Mouse (Mus musculus) cerebellum, adult (tissue): ENCODE results near the gene Pdpk1.

Experiments used
- ATAC-seq: cut with Nextera tagmentation; 2 replicates; pipeline ENCODE4 v1.9.2; 2017; ENCODE audit warnings: mild to moderate bottlenecking, moderate library complexity, mixed read lengths; ENCODE audit not compliant: insufficient number of reproducible peaks, low FRiP score, low TSS enrichment

Gene Pdpk1

DNA sequence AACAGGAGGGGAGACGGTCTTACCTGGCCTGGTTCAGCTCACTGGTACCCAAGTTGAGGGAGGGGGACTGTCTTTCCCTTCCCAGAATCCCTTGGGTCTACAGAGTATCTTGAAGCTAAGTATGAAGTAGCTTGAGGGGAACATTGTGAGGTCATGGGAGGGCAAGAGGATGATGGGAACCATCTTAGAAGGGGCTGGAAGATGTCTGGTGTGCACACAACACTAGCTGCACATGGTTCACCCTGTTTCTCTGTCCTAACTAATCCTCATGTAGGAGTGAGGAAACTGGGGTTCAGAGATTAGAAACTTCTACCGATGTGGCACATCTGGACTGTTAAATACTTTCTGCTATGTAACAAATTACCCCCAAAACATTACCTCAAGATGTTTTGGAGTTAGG, at the start of gene Pdpk1:
Gene Pdpk1 (minus strand): TSS at position 101 of the 400 bp plus-strand sequence.
- no peak for ATAC-seq

- no peak for ATAC-seq
Observed at GRCm38 (mm10) chr17:24199741-24200140, 49.0 kb upstream of the Pdpk1 start.

DNA sequence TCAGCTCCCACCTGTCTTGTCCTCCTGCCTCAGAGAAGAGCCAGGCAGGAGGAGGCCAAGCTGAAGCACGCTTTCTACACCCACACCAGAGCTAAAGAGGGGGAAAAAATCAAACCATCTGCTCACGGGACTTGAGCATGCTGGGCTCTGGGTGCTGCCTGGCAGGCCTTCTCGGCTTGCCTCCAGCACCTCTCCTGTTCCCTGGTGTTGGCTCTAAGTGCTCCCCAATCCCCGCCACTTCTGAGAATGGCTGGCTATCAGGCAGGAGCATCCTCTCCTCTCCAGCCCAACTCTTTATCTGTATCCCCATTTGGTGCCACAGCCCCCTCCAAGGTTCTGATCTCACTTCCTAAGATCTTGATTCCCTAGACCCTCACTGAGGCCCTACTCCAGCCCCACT, 48.5 kb upstream of the Pdpk1 start:
- no peak for ATAC-seq

GRCm38 (mm10) chr17:24197032-24197824, 46.5 kb upstream of the Pdpk1 start:
- no peak for ATAC-seq

GRCm38 (mm10) chr17:24195349-24195748, 44.6 kb upstream of the Pdpk1 start:
- ATAC-seq, result no peak

DNA sequence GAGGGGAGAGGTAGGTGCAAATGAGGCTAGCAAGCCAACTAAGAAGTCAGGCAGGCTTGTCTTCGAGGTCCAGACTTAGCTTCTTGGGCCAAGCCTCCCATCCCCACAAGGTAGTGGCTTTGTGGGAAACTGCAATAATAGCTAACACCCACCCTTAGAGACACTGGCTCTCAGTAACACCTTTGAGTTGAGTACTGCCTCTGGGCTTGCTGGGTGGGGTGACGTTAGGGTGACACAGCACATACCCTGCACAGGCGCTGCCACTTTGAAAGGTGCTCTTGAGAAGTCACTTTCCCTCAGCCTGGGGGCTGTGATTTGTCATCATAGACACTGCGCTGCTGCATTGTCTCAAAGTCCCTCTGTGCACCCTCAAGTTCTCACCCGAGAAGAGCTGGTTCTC, 43.0 kb upstream of the Pdpk1 start:
- ATAC-seq, result no peak

- no peak for ATAC-seq
Observed at GRCm38 (mm10) chr17:24193268-24193667, 42.5 kb upstream of the Pdpk1 start.

DNA sequence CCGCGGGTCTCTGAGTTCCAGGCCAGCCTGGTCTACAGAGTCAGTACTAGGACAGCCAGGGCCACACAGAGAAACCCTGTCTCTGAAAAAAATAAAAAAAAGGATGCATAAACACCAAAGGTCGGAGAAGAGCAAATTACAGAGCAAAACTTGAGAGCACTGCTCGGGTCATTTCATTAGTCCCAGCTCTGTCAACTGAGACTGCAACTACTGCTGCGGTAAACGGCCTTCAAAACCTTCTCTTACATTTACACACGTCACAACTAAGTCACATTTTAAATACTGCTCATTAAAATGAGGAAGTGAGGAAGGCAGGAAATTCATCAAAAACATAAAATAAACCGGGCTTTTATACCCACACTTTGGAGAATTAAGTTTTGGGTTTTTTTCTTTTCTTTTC, 42.1 kb upstream of the Pdpk1 start:
- ATAC-seq, result no peak

- ATAC-seq, result no peak
Observed at GRCm38 (mm10) chr17:24191481-24191880, 40.8 kb upstream of the Pdpk1 start.

GRCm38 (mm10) chr17:24190934-24191333, 40.2 kb upstream of the Pdpk1 start:
- ATAC-seq, result no peak

DNA sequence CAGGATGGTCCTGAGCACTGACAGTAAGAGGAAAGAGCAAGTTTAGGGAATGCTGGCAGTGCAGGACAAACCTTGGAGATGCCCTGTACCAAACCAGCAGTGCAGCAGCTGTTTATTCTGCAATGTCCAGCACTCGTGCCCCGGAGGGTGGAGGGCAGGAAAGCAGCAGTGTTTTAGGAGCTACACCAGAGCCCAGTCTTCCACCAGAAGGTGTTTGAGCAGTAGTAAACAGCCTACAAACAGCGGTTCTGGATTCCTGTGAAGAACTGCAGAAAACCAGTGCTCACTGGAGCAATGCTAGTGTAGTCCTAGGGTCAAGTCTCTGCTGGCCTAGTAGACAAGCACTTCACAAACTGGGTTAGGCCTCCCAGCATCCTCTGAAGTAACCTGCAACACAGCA, 23.5 kb upstream of the Pdpk1 start:
- ATAC-seq, result no peak

DNA sequence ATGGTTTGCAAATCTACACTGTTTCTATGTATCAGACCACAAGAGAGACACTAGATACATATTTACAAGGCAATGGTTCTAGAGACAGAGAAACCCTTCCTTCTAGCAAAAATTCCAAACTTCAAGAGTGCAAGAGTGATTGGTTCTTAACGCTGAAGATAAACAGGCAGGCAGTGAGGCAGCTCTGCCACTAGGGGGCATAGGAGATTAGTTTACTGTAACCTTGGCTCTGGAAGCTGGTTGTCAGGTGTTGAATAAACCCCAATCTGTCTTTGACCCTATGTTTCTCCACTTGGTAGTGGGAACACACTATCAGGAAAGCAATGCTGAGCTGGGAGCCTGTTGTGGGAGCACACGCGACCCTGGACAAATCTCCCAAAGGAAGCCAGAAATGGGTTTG, 22.7 kb upstream of the Pdpk1 start:
- no peak for ATAC-seq

- ATAC-seq, result no peak
Observed at GRCm38 (mm10) chr17:24171738-24172137, 21.0 kb upstream of the Pdpk1 start.

- no peak for ATAC-seq
Observed at GRCm38 (mm10) chr17:24170729-24171128, 20.0 kb upstream of the Pdpk1 start.

DNA sequence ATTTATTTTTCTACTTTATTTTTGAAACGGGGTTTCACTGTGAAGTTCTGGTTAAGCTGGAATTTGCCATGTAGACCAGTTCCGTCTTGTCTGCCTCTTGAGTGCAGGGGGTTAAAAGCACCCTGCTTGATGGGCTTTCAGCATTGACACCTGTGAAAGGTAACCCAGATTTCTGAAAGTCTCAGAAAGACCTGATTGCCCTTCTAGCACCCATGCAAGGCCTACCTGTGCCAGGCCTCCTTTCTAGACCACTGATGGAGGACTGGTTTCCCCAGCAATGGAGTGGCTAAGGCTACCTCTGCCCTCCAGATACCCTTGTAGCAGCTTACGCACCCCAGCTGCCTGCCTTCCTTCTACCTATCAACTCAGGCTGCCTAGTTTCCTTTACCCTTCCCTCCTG, 19.4 kb upstream of the Pdpk1 start:
- no peak for ATAC-seq

GRCm38 (mm10) chr17:24169317-24170065, 18.8 kb upstream of the Pdpk1 start, which contains the start of gene Atp6v0c:
Atp6v0c (minus strand) TSS chr17:24169702.
- peak; percentile 80 for ATAC-seq

DNA sequence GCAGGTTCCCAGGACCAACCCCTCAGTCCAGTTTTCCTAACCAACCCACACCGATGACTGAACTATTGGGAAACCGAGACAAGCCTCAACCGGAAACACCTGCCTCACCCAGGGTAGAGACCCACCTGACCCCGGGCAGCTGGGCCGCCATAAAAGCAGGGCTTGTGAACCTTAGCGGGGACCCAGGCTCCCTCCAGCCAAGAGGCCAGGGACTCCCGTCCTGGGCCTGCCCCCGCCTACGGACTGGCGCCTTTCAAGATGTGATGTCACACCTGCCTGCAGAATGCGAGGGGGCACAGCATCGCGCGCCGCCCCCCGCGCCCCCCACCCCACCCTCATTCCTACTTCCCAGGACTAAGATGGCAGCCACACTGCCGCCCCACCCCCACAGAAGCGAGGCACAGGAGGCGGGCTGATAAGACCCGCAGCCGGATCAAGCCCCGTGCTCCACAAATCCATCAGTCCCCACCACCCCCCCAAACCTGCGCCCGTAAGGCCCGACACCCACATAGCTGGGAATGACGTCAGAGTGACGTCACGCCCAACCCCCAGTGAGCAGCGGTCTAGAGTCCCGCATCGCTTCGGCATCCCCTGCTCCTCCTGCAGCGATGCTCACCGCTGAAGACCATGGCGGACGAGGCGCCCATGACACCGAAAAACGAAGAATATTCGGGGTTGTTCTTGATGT, 18.0 kb upstream of the Pdpk1 start:
- ATAC-seq, result peak; percentile 17; the same call in 1 of the 2 replicates

DNA sequence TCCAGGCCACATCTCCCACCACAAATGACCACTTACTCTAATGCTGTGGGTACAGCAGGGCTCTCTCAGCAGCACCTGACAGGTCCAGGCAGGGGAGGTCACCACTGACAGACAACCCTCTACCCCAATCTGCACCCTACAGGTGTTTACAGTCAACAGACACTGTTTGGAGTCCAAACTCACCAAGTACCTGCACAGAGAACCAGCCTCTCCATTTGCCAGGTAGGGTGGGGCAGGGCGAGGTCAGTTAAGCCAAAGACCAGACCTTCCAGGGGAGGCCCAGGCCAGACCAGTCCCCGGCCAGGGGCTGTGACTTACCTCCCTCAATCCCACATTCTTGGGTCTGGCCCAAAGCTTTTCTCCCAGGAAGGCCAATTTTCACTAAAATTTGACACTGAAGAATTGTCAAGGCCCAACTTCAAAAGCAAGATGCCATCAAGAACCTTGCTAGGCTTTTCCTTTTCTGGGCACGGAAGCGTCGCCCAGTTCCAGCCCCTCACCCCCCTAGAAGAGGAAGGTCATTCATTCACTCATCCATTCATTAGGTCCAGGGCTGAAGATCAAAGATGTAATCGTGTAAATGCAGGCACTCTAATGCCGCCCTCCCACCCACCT, 17.3 kb upstream of the Pdpk1 start:
- ATAC-seq, result no peak

DNA sequence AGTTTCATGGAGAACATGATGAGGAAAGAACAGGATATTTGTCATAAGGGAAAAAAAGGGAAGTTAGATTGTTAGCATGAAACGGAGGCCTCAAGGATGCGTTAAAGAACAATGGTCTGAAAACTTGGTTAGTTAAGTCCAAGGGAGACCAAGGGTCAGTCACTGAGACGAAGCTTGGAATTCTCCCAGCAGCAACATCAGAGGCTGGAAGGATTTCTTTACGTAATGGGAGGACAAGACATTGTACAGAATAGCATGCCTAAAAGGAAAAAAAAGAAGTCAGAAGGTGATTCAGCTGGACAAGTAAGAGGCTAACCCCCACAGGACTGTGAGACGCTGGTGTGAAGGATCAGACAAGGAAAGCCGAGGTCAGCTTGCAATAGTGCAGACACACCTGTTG, 16.4 kb upstream of the Pdpk1 start:
- ATAC-seq, result no peak

DNA sequence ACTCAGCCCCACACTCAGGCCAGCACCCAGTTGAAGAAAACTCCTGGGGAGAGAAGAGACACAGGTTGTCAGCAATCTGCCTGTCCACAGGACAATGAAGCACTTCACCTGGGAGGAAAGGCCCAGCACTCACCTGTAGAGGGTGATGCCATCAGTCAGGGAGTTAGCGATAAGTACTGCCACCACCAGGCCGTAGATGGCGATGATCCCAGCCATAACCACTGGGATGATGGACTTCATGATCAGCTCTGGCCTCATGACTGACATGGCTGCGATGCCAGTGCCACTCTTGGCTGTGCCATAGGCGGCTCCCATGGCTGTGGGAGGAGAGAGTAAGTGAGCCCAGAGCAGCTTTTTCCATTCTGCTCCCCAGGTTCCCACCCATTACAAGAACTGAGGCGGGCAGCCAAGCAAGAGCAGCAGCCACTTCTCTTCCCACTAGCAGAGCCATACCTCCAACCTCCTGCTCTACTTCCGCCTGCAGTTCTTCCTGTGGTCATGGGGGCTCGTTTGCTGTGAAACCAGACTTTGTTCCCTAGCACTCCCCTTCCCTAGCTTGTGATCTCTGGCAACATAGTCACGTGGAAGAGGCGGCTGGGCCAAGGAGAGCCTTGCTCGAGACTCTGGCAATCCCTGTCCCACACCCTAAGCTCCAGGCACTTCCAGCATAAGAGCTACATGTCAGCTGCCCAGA, 14.0 kb upstream of the Pdpk1 start:
- no peak for ATAC-seq
